16 mouse cellular contexts compared by ENCODE assay signal in the genomic region with DNA sequence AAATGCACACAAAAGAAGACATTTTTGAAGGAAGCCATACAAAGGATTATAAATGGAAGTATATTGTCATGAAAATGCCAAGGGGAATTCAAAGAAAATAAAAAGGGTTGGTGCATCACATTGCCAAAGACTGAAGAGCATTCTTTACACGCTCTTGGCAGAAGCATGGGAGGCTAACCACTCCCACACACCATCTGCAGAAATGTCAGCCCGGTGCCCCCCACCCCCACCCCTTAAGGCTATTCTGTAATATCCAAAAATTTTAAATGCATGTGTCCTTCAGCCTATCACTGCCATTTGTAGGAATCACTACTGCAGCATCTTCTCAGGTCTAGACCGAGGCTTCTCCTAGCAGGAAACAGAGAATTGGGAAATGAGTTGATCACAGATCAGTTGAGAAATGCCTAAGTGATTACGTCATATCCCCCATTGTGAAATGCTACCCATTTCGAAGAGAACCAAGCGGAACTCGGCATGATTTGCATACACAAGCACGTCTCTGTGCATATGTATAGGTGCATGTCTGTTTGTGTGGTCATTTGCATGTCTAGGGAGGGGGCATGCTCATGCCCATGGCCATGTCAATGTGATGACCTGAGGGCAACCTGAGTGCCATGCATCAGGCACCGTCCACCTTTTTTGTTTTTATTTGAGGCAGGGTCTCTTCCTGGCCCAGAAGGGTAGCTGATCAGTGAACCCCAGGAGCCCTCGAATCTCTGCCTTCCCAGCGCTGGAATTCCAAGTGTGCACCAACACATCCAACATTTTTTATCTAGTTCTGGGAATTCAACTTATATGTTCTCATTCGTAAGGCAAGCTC.
DNase-seq lines count a peak whose midpoint lies in the region; ATAC-seq and TF ChIP-seq lines count a peak whose summit lies in the region.
"Had no signal": no experiment of that assay in that cellular context is flagged by ENCODE, and none has a peak within 500 bp of the region (broad histone marks: within the 10 kb centered on the region; RNA-seq: fewer than 3 reads in every experiment).

No protein-coding gene starts in this region.

- WGBS in forebrain, embryonic 16.5 days = 49% methylated on average over 12 of the region's 12 CpGs
- WGBS in forebrain, postnatal 0 days = 45% methylated on average over 12 of the region's 12 CpGs
- 72% methylated on average over 12 of the region's 12 CpGs for whole genome bisulfite sequencing in lung, embryonic 14.5 days

- peaks cover 10% of the 10 kb centered on the region for H3K4me1 ChIP-seq in forebrain, embryonic 16.5 days (replicated peaks; ENCODE audit: control insufficient read depth, insufficient read depth, low read length)
- H3K4me1 ChIP-seq in forebrain, postnatal 0 days (ENCODE audit: insufficient read depth) = no peaks in the 10 kb centered on the region
- H3K4me1 ChIP-seq in lung, embryonic 14.5 days (ENCODE audit: insufficient read depth) = no peaks in the 10 kb centered on the region
- H3K4me1 ChIP-seq: kidney, embryonic 15.5 days; liver, embryonic 15.5 days had no signal

- H3K27me3 ChIP-seq in forebrain, embryonic 16.5 days (replicated peaks; ENCODE audit: control insufficient read depth, insufficient read depth, low read length) = no peaks in the 10 kb centered on the region
- H3K27me3 ChIP-seq in forebrain, postnatal 0 days (ENCODE audit: insufficient read depth, low read length) = no peaks in the 10 kb centered on the region
- H3K27me3 ChIP-seq in lung, embryonic 14.5 days (ENCODE audit: insufficient read depth, low read length) = no peaks in the 10 kb centered on the region
- H3K27me3 ChIP-seq: liver, embryonic 15.5 days had no signal

- H3K9me3 ChIP-seq in forebrain, embryonic 16.5 days (ENCODE audit: control insufficient read depth, low read length) = no peaks in the 10 kb centered on the region
- H3K9me3 ChIP-seq in forebrain, postnatal 0 days (ENCODE audit: low read length) = no peaks in the 10 kb centered on the region
- H3K9me3 ChIP-seq in lung, embryonic 14.5 days (ENCODE audit: low read depth, low read length) = no peaks in the 10 kb centered on the region
- H3K9me3 ChIP-seq: kidney, embryonic 15.5 days; limb, embryonic 10.5 days; liver, embryonic 15.5 days had no signal

- H3K4me2 ChIP-seq in forebrain, embryonic 16.5 days (ENCODE audit: low read length) = no peak overlapping the region
- H3K4me2 ChIP-seq in forebrain, postnatal 0 days (ENCODE audit: low read depth) = no peak overlapping the region
- H3K4me2 ChIP-seq in lung, embryonic 14.5 days = no peak overlapping the region
- H3K4me2 ChIP-seq: kidney, embryonic 15.5 days; liver, embryonic 15.5 days had no signal

- no peak overlapping the region for H3K9ac ChIP-seq in forebrain, embryonic 16.5 days (replicated peaks; ENCODE audit: low read depth, low read length)
- no peak overlapping the region for H3K9ac ChIP-seq in forebrain, postnatal 0 days
- no peak overlapping the region for H3K9ac ChIP-seq in lung, embryonic 14.5 days
- H3K9ac ChIP-seq: kidney, embryonic 15.5 days; liver, embryonic 15.5 days had no signal

- no peak for TF ChIP-seq CTCF in forebrain, postnatal 0 days (IDR thresholded peaks at IDR 0.05; ENCODE audit: low read depth)
- no peak for TF ChIP-seq CTCF in lung, embryonic 14.5 days (IDR thresholded peaks at IDR 0.05; ENCODE audit: low read depth)
- TF ChIP-seq CTCF in brain, embryonic 14.5 days (IDR thresholded peaks at IDR 0.05; ENCODE audit: borderline replicate concordance, extremely low read depth, insufficient read depth, insufficient read length) = no peak

- no peak for TF ChIP-seq POLR2A in brain, embryonic 14.5 days (IDR thresholded peaks at IDR 0.05; ENCODE audit: borderline replicate concordance, extremely low read depth, insufficient read depth, insufficient read length, poor library complexity, severe bottlenecking)

- H3K27ac ChIP-seq in forebrain, embryonic 16.5 days (ENCODE audit: low read length) = no peak overlapping the region
- no peak overlapping the region for H3K27ac ChIP-seq in forebrain, postnatal 0 days (ENCODE audit: low read depth, low read length)
- H3K27ac ChIP-seq in lung, embryonic 14.5 days (ENCODE audit: low read depth) = no peak overlapping the region
- H3K27ac ChIP-seq: kidney, embryonic 15.5 days; limb, embryonic 10.5 days; liver, embryonic 15.5 days; midbrain, embryonic 10.5 days; stomach, postnatal 0 days had no signal

- H3K4me3 ChIP-seq in forebrain, embryonic 16.5 days (replicated peaks; ENCODE audit: low read length) = no peak overlapping the region
- no peak overlapping the region for H3K4me3 ChIP-seq in forebrain, postnatal 0 days (ENCODE audit: low read depth, low read length)
- H3K4me3 ChIP-seq in lung, embryonic 14.5 days (ENCODE audit: low read depth, low read length) = no peak overlapping the region
- H3K4me3 ChIP-seq: kidney, embryonic 15.5 days; limb, embryonic 10.5 days; liver, embryonic 15.5 days; midbrain, embryonic 10.5 days had no signal

- DNase-seq in forebrain, postnatal 0 days = no peak
- peak; percentile 37 for DNase-seq in lung, embryonic 14.5 days
- no peak for DNase-seq in lung, adult 18-20 months
- DNase-seq in brain, embryonic 14.5 days (ENCODE audit: low read depth) = peak; percentile 63
- no peak for DNase-seq in cerebellum, postnatal 10 days
- DNase-seq: adrenal gland, postnatal 14 days; cerebellum, adult 9-11 months; heart, adult 18-20 months; thymus, postnatal 14 days had no signal

- no peaks in the 10 kb centered on the region for H3K36me3 ChIP-seq in forebrain, embryonic 16.5 days (ENCODE audit: control insufficient read depth, insufficient read depth)
- H3K36me3 ChIP-seq in forebrain, postnatal 0 days (ENCODE audit: insufficient read depth) = no peaks in the 10 kb centered on the region
- no peaks in the 10 kb centered on the region for H3K36me3 ChIP-seq in lung, embryonic 14.5 days (ENCODE audit: insufficient read depth)
- H3K36me3 ChIP-seq: kidney, embryonic 15.5 days; limb, embryonic 10.5 days; liver, embryonic 15.5 days had no signal

- ATAC-seq in forebrain, embryonic 16.5 days = 0 out of 2 replicates have a peak, but pooled peaks have one; percentile 31
- ATAC-seq in forebrain, postnatal 0 days = no peak
- no peak for ATAC-seq in lung, embryonic 14.5 days (ENCODE audit: insufficient read depth)
- ATAC-seq in neutrophil, adult 5-6 weeks (ENCODE audit: extremely low read depth, insufficient number of reproducible peaks, low FRiP score, poor library complexity, severe bottlenecking) = peak; percentile 94

Comparison
In these comparisons a context has a peak if more than half of its experiments do, and no peak if none do; other contexts are left out.
1. ATAC-seq: peak in forebrain, embryonic 16.5 days (single experiment) and neutrophil, adult 5-6 weeks (single experiment); none in forebrain, postnatal 0 days (single experiment) and lung, embryonic 14.5 days (single experiment).
2. DNase-seq: peak in lung, embryonic 14.5 days (single experiment) and brain, embryonic 14.5 days (single experiment); none in forebrain, postnatal 0 days (single experiment), lung, adult 18-20 months (0 of 2) and cerebellum, postnatal 10 days (0 of 2).